Mouse (Mus musculus) hindbrain, embryonic 12.5 days (tissue): ENCODE measurements around the gene Dhrs3. TPM values are rescaled to one million over a fixed set of nuclear protein-coding genes. Genes with fewer than 3 reads are reported as not detected.

ENCODE experiments used
- ATAC-seq: fragments of 200-750 bp; cut with Nextera tagmentation; 2 replicates; pipeline ENCODE4 v1.8.0; 2017; ENCODE audit warnings: moderate TSS enrichment; ENCODE audit not compliant: low FRiP score
- H3K27ac ChIP-seq: fragments of 300-500 bp; sonication (generic); 2 replicates; pipeline ENCODE4 v1.5.1; 2016; ENCODE audit warnings: mild to moderate bottlenecking
- H3K27me3 ChIP-seq: fragments of 300-500 bp; sonication (generic); 2 replicates; pipeline ENCODE4 v1.6.1; 2016; ENCODE audit warnings: mild to moderate bottlenecking
- H3K36me3 ChIP-seq: fragments of 300-500 bp; sonication (generic); 2 replicates; pipeline ENCODE4 v1.6.1; 2016; ENCODE audit warnings: mild to moderate bottlenecking
- H3K4me1 ChIP-seq: fragments of 300-500 bp; sonication (generic); 2 replicates; pipeline ENCODE4 v1.6.1; 2016
- H3K4me2 ChIP-seq: fragments of 300-500 bp; sonication (generic); replicated peaks from 2 replicates; pipeline ENCODE4 v1.6.1; 2016; ENCODE audit warnings: mild to moderate bottlenecking
- H3K4me3 ChIP-seq: fragments of 300-500 bp; sonication (generic); 2 replicates; pipeline ENCODE4 v1.5.1; 2016; ENCODE audit warnings: mild to moderate bottlenecking
- H3K9ac ChIP-seq: fragments of 300-500 bp; sonication (generic); 2 replicates; pipeline ENCODE4 v1.6.1; 2016; ENCODE audit warnings: mild to moderate bottlenecking, moderate library complexity
- H3K9me3 ChIP-seq: fragments of 300-500 bp; sonication (generic); replicated peaks from 2 replicates; pipeline ENCODE4 v1.6.1; 2016; ENCODE audit warnings: mild to moderate bottlenecking
- WGBS: fragments of 180-500 bp; shearing (Covaris S2); methylation state at CpG from one replicate; pipeline ENCODE4 v1.1.7; 2016; 5-methylcytosine and 5-hydroxymethylcytosine counted together
- polyA plus RNA-seq: library from polyadenylated mRNA; unstranded; fragments of >200 nt; fragmentation: Nextera tagmentation; extraction: Ambion mirVana; gene quantifications from 2 replicates; pipeline ENCODE4 v1.2.1, GENCODE M21; 2016

Gene Dhrs3
- polyA plus RNA-seq, 1 experiment from 2014 or later = 31.8 TPM

GRCm38 (mm10) chr4:144930366-144930765 is 37.7 kb downstream of the Dhrs3 start:
- ATAC-seq = no peak
- no peaks in the 10 kb centered on the region for H3K4me1 ChIP-seq
- no peaks in the 10 kb centered on the region for H3K36me3 ChIP-seq
- H3K4me3 ChIP-seq = no peak overlapping the region
- no peak overlapping the region for H3K4me2 ChIP-seq
- WGBS = 48% methylated on average over 10 of the region's 10 CpGs
- H3K9ac ChIP-seq = no peak overlapping the region
- H3K27me3 ChIP-seq = no peaks in the 10 kb centered on the region
- H3K27ac ChIP-seq = no peak overlapping the region
- H3K9me3 ChIP-seq = no peaks in the 10 kb centered on the region

GRCm38 (mm10) chr4:144931167-144931566 is 38.5 kb downstream of the Dhrs3 start:
- 95% methylated on average over 7 of the region's 7 CpGs for WGBS
- Histone ChIP-seq H3K27me3 (no peaks in the 10 kb centered on the region), H3K36me3 (no peaks in the 10 kb centered on the region), H3K27ac (no peak overlapping the region), H3K9me3 (no peaks in the 10 kb centered on the region), H3K4me1 (no peaks in the 10 kb centered on the region), H3K4me2 (no peak overlapping the region), H3K9ac (no peak overlapping the region), H3K4me3 (no peak overlapping the region)
- no peak for ATAC-seq

GRCm38 (mm10) chr4:144934501-144934900 is 41.9 kb downstream of the Dhrs3 start:
- no peaks in the 10 kb centered on the region for H3K9me3 ChIP-seq
- WGBS = 3% methylated on average over 1 of the region's 1 CpGs
- H3K4me1 ChIP-seq = no peaks in the 10 kb centered on the region
- H3K36me3 ChIP-seq = no peaks in the 10 kb centered on the region
- H3K27ac ChIP-seq = no peak overlapping the region
- no peaks in the 10 kb centered on the region for H3K27me3 ChIP-seq
- H3K4me3 ChIP-seq = no peak overlapping the region
- no peak overlapping the region for H3K9ac ChIP-seq
- ATAC-seq = no peak
- no peak overlapping the region for H3K4me2 ChIP-seq

- H3K4me1 ChIP-seq = no peaks in the 10 kb centered on the region
- H3K9ac ChIP-seq = no peak overlapping the region
- WGBS = 85% methylated on average over 3 of the region's 3 CpGs
- H3K27me3 ChIP-seq = no peaks in the 10 kb centered on the region
- no peaks in the 10 kb centered on the region for H3K36me3 ChIP-seq
- no peak overlapping the region for H3K4me3 ChIP-seq
- no peak overlapping the region for H3K27ac ChIP-seq
- ATAC-seq = no peak
- H3K9me3 ChIP-seq = no peaks in the 10 kb centered on the region
- no peak overlapping the region for H3K4me2 ChIP-seq
Observed at GRCm38 (mm10) chr4:144936563-144937154, 44.0 kb downstream of the Dhrs3 start.

- H3K4me1 ChIP-seq = no peaks in the 10 kb centered on the region
- ATAC-seq = no peak
- 63% methylated on average over 4 of the region's 4 CpGs for WGBS
- no peaks in the 10 kb centered on the region for H3K36me3 ChIP-seq
- no peaks in the 10 kb centered on the region for H3K27me3 ChIP-seq
- H3K27ac ChIP-seq = no peak overlapping the region
- no peaks in the 10 kb centered on the region for H3K9me3 ChIP-seq
- H3K4me3 ChIP-seq = no peak overlapping the region
- H3K4me2 ChIP-seq = no peak overlapping the region
- no peak overlapping the region for H3K9ac ChIP-seq
Observed at GRCm38 (mm10) chr4:144939847-144940411, 47.3 kb downstream of the Dhrs3 start.

- no peaks in the 10 kb centered on the region for H3K27me3 ChIP-seq
- no peak for ATAC-seq
- no peaks in the 10 kb centered on the region for H3K4me1 ChIP-seq
- H3K9ac ChIP-seq = no peak overlapping the region
- H3K27ac ChIP-seq = no peak overlapping the region
- 66% methylated on average over 13 of the region's 13 CpGs for WGBS
- no peak overlapping the region for H3K4me2 ChIP-seq
- no peaks in the 10 kb centered on the region for H3K36me3 ChIP-seq
- no peak overlapping the region for H3K4me3 ChIP-seq
- H3K9me3 ChIP-seq = no peaks in the 10 kb centered on the region
Observed at GRCm38 (mm10) chr4:144940796-144941462, 48.3 kb downstream of the Dhrs3 start.

GRCm38 (mm10) chr4:144942433-144942832 is 49.8 kb downstream of the Dhrs3 start:
- no peaks in the 10 kb centered on the region for H3K9me3 ChIP-seq
- no peak for ATAC-seq
- no peaks in the 10 kb centered on the region for H3K36me3 ChIP-seq
- H3K9ac ChIP-seq = no peak overlapping the region
- 94% methylated on average over 3 of the region's 3 CpGs for WGBS
- H3K4me3 ChIP-seq = no peak overlapping the region
- H3K4me1 ChIP-seq = no peaks in the 10 kb centered on the region
- no peaks in the 10 kb centered on the region for H3K27me3 ChIP-seq
- no peak overlapping the region for H3K27ac ChIP-seq
- no peak overlapping the region for H3K4me2 ChIP-seq

GRCm38 (mm10) chr4:144943273-144943672 is 50.6 kb downstream of the Dhrs3 start:
- no peaks in the 10 kb centered on the region for H3K27me3 ChIP-seq

GRCm38 (mm10) chr4:144947738-144948390 is 55.2 kb downstream of the Dhrs3 start:
- 74% methylated on average over 6 of the region's 6 CpGs for WGBS
- Histone ChIP-seq H3K4me2 (no peak overlapping the region), H3K27me3 (no peaks in the 10 kb centered on the region), H3K36me3 (no peaks in the 10 kb centered on the region), H3K9ac (no peak overlapping the region), H3K9me3 (no peaks in the 10 kb centered on the region), H3K27ac (no peak overlapping the region), H3K4me1 (peaks cover 9% of the 10 kb centered on the region), H3K4me3 (no peak overlapping the region)
- no peak for ATAC-seq

More at GRCm38 (mm10) chr4:144943273-144943672, 50.6 kb downstream of the Dhrs3 start:
- no peak for ATAC-seq
- no peak overlapping the region for H3K4me2 ChIP-seq
- no peaks in the 10 kb centered on the region for H3K36me3 ChIP-seq
- H3K9ac ChIP-seq = no peak overlapping the region
- no peak overlapping the region for H3K4me3 ChIP-seq
- no peaks in the 10 kb centered on the region for H3K4me1 ChIP-seq
- no peak overlapping the region for H3K27ac ChIP-seq
- 81% methylated on average over 5 of the region's 5 CpGs for WGBS
- H3K9me3 ChIP-seq = no peaks in the 10 kb centered on the region

- WGBS = 12% methylated on average over 9 of the region's 9 CpGs
- peak; percentile 58 for ATAC-seq
Observed at GRCm38 (mm10) chr4:144949441-144950326, 57.1 kb downstream of the Dhrs3 start.

GRCm38 (mm10) chr4:144950327-144950711 is 57.7 kb downstream of the Dhrs3 start:
- Histone ChIP-seq H3K9ac (no peak overlapping the region), H3K9me3 (no peaks in the 10 kb centered on the region), H3K4me1 (peaks cover 9% of the 10 kb centered on the region), H3K36me3 (no peaks in the 10 kb centered on the region), H3K27ac (no peak overlapping the region), H3K27me3 (no peaks in the 10 kb centered on the region), H3K4me3 (no peak overlapping the region), H3K4me2 (no peak overlapping the region)
- WGBS = 65% methylated on average over 3 of the region's 3 CpGs
- no peak for ATAC-seq

More at GRCm38 (mm10) chr4:144949441-144950326, 57.1 kb downstream of the Dhrs3 start:
- no peaks in the 10 kb centered on the region for H3K9me3 ChIP-seq
- no peaks in the 10 kb centered on the region for H3K36me3 ChIP-seq
- peaks cover 9% of the 10 kb centered on the region for H3K4me1 ChIP-seq
- H3K9ac ChIP-seq = no peak overlapping the region
- no peaks in the 10 kb centered on the region for H3K27me3 ChIP-seq
- no peak overlapping the region for H3K4me3 ChIP-seq
- no peak overlapping the region for H3K27ac ChIP-seq
- no peak overlapping the region for H3K4me2 ChIP-seq

- H3K9ac ChIP-seq = no peak overlapping the region
- H3K4me3 ChIP-seq = no peak overlapping the region
- no peak for ATAC-seq
- 90% methylated on average over 3 of the region's 3 CpGs for WGBS
- H3K27ac ChIP-seq = no peak overlapping the region
- no peak overlapping the region for H3K4me2 ChIP-seq
- H3K36me3 ChIP-seq = no peaks in the 10 kb centered on the region
- no peaks in the 10 kb centered on the region for H3K27me3 ChIP-seq
- H3K9me3 ChIP-seq = no peaks in the 10 kb centered on the region
- H3K4me1 ChIP-seq = peaks cover 9% of the 10 kb centered on the region
Observed at GRCm38 (mm10) chr4:144950883-144951282, 58.3 kb downstream of the Dhrs3 start.
